Mouse (Mus musculus) bone marrow macrophage, adult 2 months (primary cell): Measurements from ENCODE around the gene Tuba8.

Experiments
- CTCF ChIP-seq: IDR thresholded peaks from 2 replicates; pipeline ENCODE4 v1.5.1; 2012; ENCODE audit warnings: low read depth, mild to moderate bottlenecking, low read length, moderate library complexity
- POLR2A ChIP-seq: IDR thresholded peaks from 2 replicates; pipeline ENCODE4 v1.6.1; 2012; ENCODE audit warnings: mild to moderate bottlenecking, low read depth, low read length, borderline replicate concordance

DNA sequence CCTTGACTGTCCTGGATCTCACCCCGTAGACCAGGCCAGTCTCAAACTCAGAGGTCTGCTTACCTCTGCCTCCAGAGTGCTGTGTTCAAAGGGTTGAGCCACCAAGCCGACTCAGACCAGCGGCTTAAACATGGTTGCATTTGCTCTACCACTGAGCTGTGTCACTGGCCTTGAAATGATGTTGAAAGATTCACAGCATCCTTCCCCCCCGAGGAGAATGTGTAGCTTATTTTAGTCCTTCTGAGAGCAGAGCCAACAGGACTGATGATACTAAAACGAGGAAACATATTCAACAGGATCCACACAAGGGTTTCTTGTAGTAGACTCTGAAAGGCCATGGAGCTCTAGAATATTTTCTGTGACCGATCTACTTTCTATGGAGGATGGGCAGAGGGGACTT is 5.4 kb downstream of the Tuba8 start:
- TF ChIP-seq CTCF: no peak
- TF ChIP-seq POLR2A: no peak
